Mouse (Mus musculus): ENCODE results near the gene Adamts17. TPM values are rescaled to one million over a fixed set of nuclear protein-coding genes. Genes with fewer than 3 reads are reported as not detected.

The Adamts17 gene
- polyA plus RNA-seq, 1 experiment from 2014 or later = 1.9 TPM

- no peak overlapping the region for H3K4me3 ChIP-seq
- no peaks in the 10 kb centered on the region for H3K4me1 ChIP-seq
- no peak overlapping the region for H3K4me2 ChIP-seq
- H3K9me3 ChIP-seq (replicated peaks) = no peaks in the 10 kb centered on the region
- no peak overlapping the region for H3K9ac ChIP-seq
- no peaks in the 10 kb centered on the region for H3K27me3 ChIP-seq
- H3K36me3 ChIP-seq (ENCODE audit: poor library complexity, severe bottlenecking) = no peaks in the 10 kb centered on the region
- no peak overlapping the region for H3K27ac ChIP-seq
- WGBS = 93% methylated on average over 10 of the region's 10 CpGs
- no peak for ATAC-seq
These were observed 243.2 kb downstream of the Adamts17 start for GRCm38 (mm10) chr7:67082751-67083150.

GRCm38 (mm10) chr7:67087759-67088158 is 248.2 kb downstream of the Adamts17 start:
- H3K36me3 ChIP-seq (ENCODE audit: poor library complexity, severe bottlenecking) = no peaks in the 10 kb centered on the region
- peak; percentile 89 for ATAC-seq
- no peak overlapping the region for H3K27ac ChIP-seq
- no peak overlapping the region for H3K4me2 ChIP-seq
- no peaks in the 10 kb centered on the region for H3K9me3 ChIP-seq (replicated peaks)
- 60% methylated on average over 6 of the region's 6 CpGs for WGBS
- H3K4me1 ChIP-seq = no peaks in the 10 kb centered on the region
- H3K27me3 ChIP-seq = no peaks in the 10 kb centered on the region
- H3K9ac ChIP-seq = no peak overlapping the region
- no peak overlapping the region for H3K4me3 ChIP-seq

GRCm38 (mm10) chr7:67097096-67097495 is 257.6 kb downstream of the Adamts17 start:
- ATAC-seq = no peak
- Histone ChIP-seq H3K4me3 (no peak overlapping the region), H3K9ac (no peak overlapping the region), H3K27ac (no peak overlapping the region), H3K36me3 (ENCODE audit: poor library complexity, severe bottlenecking) (no peaks in the 10 kb centered on the region), H3K27me3 (no peaks in the 10 kb centered on the region), H3K4me1 (no peaks in the 10 kb centered on the region), H3K4me2 (no peak overlapping the region), H3K9me3 (replicated peaks) (no peaks in the 10 kb centered on the region)
- WGBS = 86% methylated on average over 2 of the region's 2 CpGs

GRCm38 (mm10) chr7:67101418-67101973 is 262.0 kb downstream of the Adamts17 start:
- Histone ChIP-seq H3K36me3 (ENCODE audit: poor library complexity, severe bottlenecking) (no peaks in the 10 kb centered on the region), H3K27ac (no peak overlapping the region), H3K4me3 (no peak overlapping the region), H3K9ac (no peak overlapping the region), H3K9me3 (replicated peaks) (no peaks in the 10 kb centered on the region), H3K4me1 (no peaks in the 10 kb centered on the region), H3K27me3 (no peaks in the 10 kb centered on the region), H3K4me2 (no peak overlapping the region)
- no peak for ATAC-seq
- WGBS = 77% methylated on average over 3 of the region's 3 CpGs

GRCm38 (mm10) chr7:67110551-67111159 is 271.1 kb downstream of the Adamts17 start:
- peak; percentile 84 for ATAC-seq
- Histone ChIP-seq H3K36me3 (ENCODE audit: poor library complexity, severe bottlenecking) (no peaks in the 10 kb centered on the region), H3K4me1 (peaks cover 8% of the 10 kb centered on the region; the same call in 1 of the 2 replicates), H3K27me3 (no peaks in the 10 kb centered on the region), H3K27ac (peak overlapping the region; percentile 45; the same call in 1 of the 2 replicates), H3K4me2 (no peak overlapping the region), H3K9me3 (replicated peaks) (no peaks in the 10 kb centered on the region), H3K4me3 (no peak overlapping the region), H3K9ac (no peak overlapping the region)
- 72% methylated on average over 12 of the region's 12 CpGs for WGBS

GRCm38 (mm10) chr7:67112495-67113216 is 273.1 kb downstream of the Adamts17 start:
- H3K27me3 ChIP-seq = no peaks in the 10 kb centered on the region
- no peak overlapping the region for H3K27ac ChIP-seq
- H3K4me2 ChIP-seq = no peak overlapping the region
- H3K4me3 ChIP-seq = no peak overlapping the region
- peaks cover 8% of the 10 kb centered on the region; the same call in 1 of the 2 replicates for H3K4me1 ChIP-seq
- no peaks in the 10 kb centered on the region for H3K36me3 ChIP-seq (ENCODE audit: poor library complexity, severe bottlenecking)
- 85% methylated on average over 14 of the region's 14 CpGs for WGBS
- no peaks in the 10 kb centered on the region for H3K9me3 ChIP-seq (replicated peaks)
- no peak for ATAC-seq
- no peak overlapping the region for H3K9ac ChIP-seq

- 96% methylated on average over 3 of the region's 3 CpGs for WGBS
- no peaks in the 10 kb centered on the region for H3K9me3 ChIP-seq (replicated peaks)
- H3K36me3 ChIP-seq (ENCODE audit: poor library complexity, severe bottlenecking) = no peaks in the 10 kb centered on the region
- ATAC-seq = no peak
- H3K4me1 ChIP-seq = peaks cover 8% of the 10 kb centered on the region; the same call in 1 of the 2 replicates
- no peak overlapping the region for H3K4me3 ChIP-seq
- no peaks in the 10 kb centered on the region for H3K27me3 ChIP-seq
- H3K9ac ChIP-seq = no peak overlapping the region
- no peak overlapping the region for H3K27ac ChIP-seq
- H3K4me2 ChIP-seq = no peak overlapping the region
These were observed 274.5 kb downstream of the Adamts17 start for GRCm38 (mm10) chr7:67114056-67114455.

GRCm38 (mm10) chr7:67115056-67115455 is 275.5 kb downstream of the Adamts17 start:
- H3K27me3 ChIP-seq = no peaks in the 10 kb centered on the region
- no peaks in the 10 kb centered on the region for H3K9me3 ChIP-seq (replicated peaks)
- H3K4me2 ChIP-seq = no peak overlapping the region
- no peaks in the 10 kb centered on the region for H3K36me3 ChIP-seq (ENCODE audit: poor library complexity, severe bottlenecking)
- peaks cover 8% of the 10 kb centered on the region; the same call in 1 of the 2 replicates for H3K4me1 ChIP-seq
- no peak overlapping the region for H3K4me3 ChIP-seq
- no peak for ATAC-seq
- WGBS = 93% methylated on average over 3 of the region's 3 CpGs
- H3K9ac ChIP-seq = no peak overlapping the region
- no peak overlapping the region for H3K27ac ChIP-seq

GRCm38 (mm10) chr7:67135140-67135539 is 295.6 kb downstream of the Adamts17 start:
- H3K27ac ChIP-seq = no peak overlapping the region
- no peak for ATAC-seq
- no peaks in the 10 kb centered on the region for H3K9me3 ChIP-seq (replicated peaks)
- H3K4me2 ChIP-seq = no peak overlapping the region
- 57% methylated on average over 2 of the region's 2 CpGs for WGBS
- no peaks in the 10 kb centered on the region for H3K27me3 ChIP-seq
- no peak overlapping the region for H3K9ac ChIP-seq
- H3K4me3 ChIP-seq = no peak overlapping the region
- H3K36me3 ChIP-seq (ENCODE audit: poor library complexity, severe bottlenecking) = no peaks in the 10 kb centered on the region
- H3K4me1 ChIP-seq = no peaks in the 10 kb centered on the region

- peaks cover 9% of the 10 kb centered on the region for H3K4me1 ChIP-seq
- no peak overlapping the region for H3K9ac ChIP-seq
- no peak overlapping the region for H3K4me2 ChIP-seq
- WGBS = 35% methylated on average over 11 of the region's 11 CpGs
- no peaks in the 10 kb centered on the region for H3K27me3 ChIP-seq
- H3K36me3 ChIP-seq (ENCODE audit: poor library complexity, severe bottlenecking) = no peaks in the 10 kb centered on the region
- H3K27ac ChIP-seq = no peak overlapping the region
- no peak for ATAC-seq
- no peak overlapping the region for H3K4me3 ChIP-seq
- no peaks in the 10 kb centered on the region for H3K9me3 ChIP-seq (replicated peaks)
These were observed 302.9 kb downstream of the Adamts17 start for GRCm38 (mm10) chr7:67142347-67143015.

GRCm38 (mm10) chr7:67145748-67146147 is 306.2 kb downstream of the Adamts17 start:
- H3K9ac ChIP-seq = no peak overlapping the region
- no peak overlapping the region for H3K4me2 ChIP-seq
- no peaks in the 10 kb centered on the region for H3K36me3 ChIP-seq (ENCODE audit: poor library complexity, severe bottlenecking)
- WGBS = 72% methylated on average over 7 of the region's 7 CpGs
- H3K4me1 ChIP-seq = peaks cover 9% of the 10 kb centered on the region
- no peak overlapping the region for H3K4me3 ChIP-seq
- ATAC-seq = 0 out of 2 replicates have a peak, but pooled peaks have one; percentile 50
- no peaks in the 10 kb centered on the region for H3K9me3 ChIP-seq (replicated peaks)
- no peaks in the 10 kb centered on the region for H3K27me3 ChIP-seq
- no peak overlapping the region for H3K27ac ChIP-seq

- H3K4me3 ChIP-seq = no peak overlapping the region
- 90% methylated on average over 6 of the region's 6 CpGs for WGBS
- ATAC-seq = no peak
- H3K9me3 ChIP-seq (replicated peaks) = no peaks in the 10 kb centered on the region
- no peaks in the 10 kb centered on the region for H3K36me3 ChIP-seq (ENCODE audit: poor library complexity, severe bottlenecking)
- H3K9ac ChIP-seq = no peak overlapping the region
- no peak overlapping the region for H3K4me2 ChIP-seq
- H3K27ac ChIP-seq = no peak overlapping the region
- peaks cover 9% of the 10 kb centered on the region for H3K4me1 ChIP-seq
- no peaks in the 10 kb centered on the region for H3K27me3 ChIP-seq
These were observed 306.6 kb downstream of the Adamts17 start for GRCm38 (mm10) chr7:67146151-67146550.
